Comparison of ENCODE assay signal across 21 mouse cellular contexts in genomic region chr8:48884270-48884669, GRCm38 (mm10). TPM values are rescaled to one million over a fixed set of nuclear protein-coding genes. Genes with fewer than 3 reads are reported as not detected.
DNase-seq lines count a peak whose midpoint lies in the region; ATAC-seq and TF ChIP-seq lines count a peak whose summit lies in the region.
"Had no signal": no experiment of that assay in that cellular context is flagged by ENCODE, and none has a peak within 500 bp of the region (broad histone marks: within the 10 kb centered on the region; RNA-seq: fewer than 3 reads in every experiment).

No protein-coding gene starts in this region.

- TF ChIP-seq CTCF in lung, embryonic 14.5 days (IDR thresholded peaks at IDR 0.05; ENCODE audit: low read depth) = no peak

- no peak overlapping the region for H3K27ac ChIP-seq in lung, embryonic 14.5 days (ENCODE audit: low read depth)
- no peak overlapping the region for H3K27ac ChIP-seq in lung, embryonic 15.5 days
- H3K27ac ChIP-seq in lung, embryonic 16.5 days (ENCODE audit: low read length) = no peak overlapping the region

- no peaks in the 10 kb centered on the region for H3K27me3 ChIP-seq in lung, embryonic 14.5 days (ENCODE audit: insufficient read depth, low read length)
- no peaks in the 10 kb centered on the region for H3K27me3 ChIP-seq in lung, embryonic 15.5 days
- H3K27me3 ChIP-seq in lung, embryonic 16.5 days (ENCODE audit: control insufficient read depth, insufficient read depth, low read depth, low read length) = no peaks in the 10 kb centered on the region
- H3K27me3 ChIP-seq: CH12.LX had no signal

- peak; percentile 80 for ATAC-seq in lung, embryonic 14.5 days (ENCODE audit: insufficient read depth)
- ATAC-seq in lung, embryonic 15.5 days (ENCODE audit: borderline replicate concordance, extremely low read depth, low FRiP score, low TSS enrichment) = peak; percentile 57; the same call in 1 of the 2 replicates
- ATAC-seq in lung, embryonic 16.5 days (ENCODE audit: low read depth) = peak; percentile 28; the same call in 1 of the 2 replicates
- ATAC-seq: activated CD4-positive, CD25-positive, alpha-beta regulatory T cell, adult 4 months; CD4-positive, CD25-positive, alpha-beta regulatory T cell, adult 4 months; Patski had no signal

- no peak overlapping the region for H3K4me2 ChIP-seq in lung, embryonic 14.5 days
- no peak overlapping the region for H3K4me2 ChIP-seq in lung, embryonic 15.5 days
- no peak overlapping the region for H3K4me2 ChIP-seq in lung, embryonic 16.5 days (ENCODE audit: low read depth, low read length)

- DNase-seq in lung, embryonic 14.5 days = peak; percentile 20
- DNase-seq in lung, postnatal 36 days = no peak
- no peak for DNase-seq in lung, postnatal 10 days
- no peak for DNase-seq in lung, adult 18-20 months
- DNase-seq: adrenal gland, adult 2 months; adrenal gland, adult 8-10 months; adrenal gland, postnatal 10 days; adrenal gland, postnatal 14 days; adrenal gland, postnatal 25 days; adrenal gland, postnatal 36 days; B cell, adult 2 months; cerebellum, adult 11 months; cerebellum, adult 11-12 months; cerebellum, adult 18-20 months had no signal

- H3K9ac ChIP-seq in lung, embryonic 14.5 days = no peak overlapping the region
- no peak overlapping the region for H3K9ac ChIP-seq in lung, embryonic 15.5 days
- no peak overlapping the region for H3K9ac ChIP-seq in lung, embryonic 16.5 days (ENCODE audit: low read length)

- H3K36me3 ChIP-seq in lung, embryonic 14.5 days (ENCODE audit: insufficient read depth) = no peaks in the 10 kb centered on the region
- no peaks in the 10 kb centered on the region for H3K36me3 ChIP-seq in lung, embryonic 15.5 days
- H3K36me3 ChIP-seq in lung, embryonic 16.5 days (ENCODE audit: control insufficient read depth, insufficient read depth, low read length) = no peaks in the 10 kb centered on the region
- H3K36me3 ChIP-seq: G1E had no signal

- H3K9me3 ChIP-seq in lung, embryonic 14.5 days (ENCODE audit: low read depth, low read length) = no peaks in the 10 kb centered on the region
- no peaks in the 10 kb centered on the region for H3K9me3 ChIP-seq in lung, embryonic 15.5 days
- H3K9me3 ChIP-seq in lung, embryonic 16.5 days (ENCODE audit: control insufficient read depth, low read length) = no peaks in the 10 kb centered on the region

- 47% methylated on average over 4 of the region's 4 CpGs for WGBS in lung, embryonic 14.5 days
- 51% methylated on average over 4 of the region's 4 CpGs for WGBS in lung, embryonic 15.5 days
- WGBS in lung, embryonic 16.5 days = 49% methylated on average over 4 of the region's 4 CpGs

- no peaks in the 10 kb centered on the region for H3K4me1 ChIP-seq in lung, embryonic 14.5 days (ENCODE audit: insufficient read depth)
- no peaks in the 10 kb centered on the region for H3K4me1 ChIP-seq in lung, embryonic 15.5 days
- H3K4me1 ChIP-seq in lung, embryonic 16.5 days (replicated peaks; ENCODE audit: control insufficient read depth, insufficient read depth, low read length) = no peaks in the 10 kb centered on the region

- no peak overlapping the region for H3K4me3 ChIP-seq in lung, embryonic 14.5 days (ENCODE audit: low read depth, low read length)
- H3K4me3 ChIP-seq in lung, embryonic 15.5 days = no peak overlapping the region
- H3K4me3 ChIP-seq in lung, embryonic 16.5 days (ENCODE audit: low read length) = no peak overlapping the region

RNA-seq across cellular contexts. Expression of gene Tenm3, which starts 40.5 kb away (rescaled TPM):
- polyA plus RNA-seq in lung, embryonic 14.5 days (2014; fragmentation: Nextera tagmentation; extraction: Ambion mirVana) = 7.8 and 9.8 TPM in 2 replicates
- 5.1 and 5.7 TPM in 2 replicates for polyA plus RNA-seq in lung, embryonic 15.5 days (2015; fragmentation: Nextera tagmentation; extraction: Ambion mirVana)
- polyA plus RNA-seq in lung, embryonic 16.5 days (2015; fragmentation: Nextera tagmentation; extraction: Ambion mirVana) = 3.6 and 4.1 TPM in 2 replicates
- polyA plus RNA-seq: activated CD4-positive, CD25-positive, alpha-beta regulatory T cell, adult 4 months had no signal

Comparison
In these comparisons a context has a peak if more than half of its experiments do, and no peak if none do; other contexts are left out.
1. ATAC-seq: peak in every context shown above with its lines; median percentile 80 in lung, embryonic 14.5 days; 57 in lung, embryonic 15.5 days; 28 in lung, embryonic 16.5 days.